Mouse (Mus musculus) MEL (cell line): Measurements from ENCODE around the gene Mipol1. TPM values are rescaled to one million over a fixed set of nuclear protein-coding genes. Genes with fewer than 3 reads are reported as not detected.

ENCODE experiments used
- DNase-seq: peaks from one replicate; pipeline ENCODE4 v3.0.0; 2011; ENCODE audit warnings: low read depth, low spot score
- H3K27ac ChIP-seq: 2 replicates; pipeline ENCODE4 v1.5.1; 2012; ENCODE audit warnings: low read depth, mild to moderate bottlenecking, control low read depth, low read length, moderate library complexity; ENCODE audit not compliant: control insufficient read depth
- H3K27me3 ChIP-seq, 2 experiments: fragments of 150-350 bp in 1 of 2; sonication (generic) in 1 of 2; 2 replicates each; pipeline ENCODE4 v1.6.1; 2012; ENCODE audit warnings: low read length in 2 of 2, mild to moderate bottlenecking in 2 of 2, improper control_type of control experiment in 1 of 2, moderate library complexity in 1 of 2; ENCODE audit not compliant: insufficient read depth in 2 of 2, control insufficient read depth in 1 of 2
- H3K36me3 ChIP-seq, 2 experiments: 2 replicates each; pipeline ENCODE4 v1.6.1; 2012 to 2014; ENCODE audit warnings: low read length in 2 of 2, improper control_type of control experiment in 1 of 2, inconsistent platforms in 1 of 2, mild to moderate bottlenecking in 1 of 2; ENCODE audit not compliant: insufficient read depth in 2 of 2, control insufficient read depth in 1 of 2
- H3K4me1 ChIP-seq, 2 experiments: fragments of 150-350 bp in 1 of 2; sonication (generic) in 1 of 2; 2 replicates each; pipeline ENCODE4 v1.6.1; 2012; ENCODE audit warnings: low read length in 2 of 2, improper control_type of control experiment in 1 of 2, mild to moderate bottlenecking in 1 of 2; ENCODE audit not compliant: insufficient read depth in 2 of 2, control insufficient read depth in 1 of 2
- H3K4me3 ChIP-seq, 2 experiments: fragments of 150-350 bp in 1 of 2; sonication (generic) in 1 of 2; 2 replicates each; pipeline ENCODE4 v1.5.1; 2012; ENCODE audit warnings: low read depth in 2 of 2, low read length in 2 of 2, mild to moderate bottlenecking in 2 of 2, moderate library complexity in 2 of 2, control low read depth in 1 of 2, improper control_type of control experiment in 1 of 2; ENCODE audit not compliant: control insufficient read depth in 1 of 2, insufficient read depth in 1 of 2
- H3K79me2 ChIP-seq: 2 replicates; pipeline ENCODE4 v1.6.1; 2012; ENCODE audit warnings: mild to moderate bottlenecking, low read length, moderate library complexity; ENCODE audit not compliant: control insufficient read depth, poor library complexity, insufficient read depth
- H3K9ac ChIP-seq: 2 replicates; pipeline ENCODE4 v1.6.1; 2012; ENCODE audit warnings: low read depth, mild to moderate bottlenecking, control low read depth, low read length, moderate library complexity; ENCODE audit not compliant: control insufficient read depth, poor library complexity, severe bottlenecking
- H3K9me3 ChIP-seq: fragments of 150-350 bp; sonication (generic); replicated peaks from 2 replicates; pipeline ENCODE4 v1.6.1; 2012; ENCODE audit warnings: mild to moderate bottlenecking, low read length, improper control_type of control experiment, moderate library complexity; ENCODE audit not compliant: insufficient read depth
- BHLHE40 ChIP-seq: IDR thresholded peaks from 2 replicates; pipeline ENCODE4 v1.6.1; 2012; ENCODE audit warnings: low read depth, mild to moderate bottlenecking, inconsistent platforms, low read length, improper control_type of control experiment, borderline replicate concordance
- CHD1 ChIP-seq: IDR thresholded peaks from 2 replicates; pipeline ENCODE4 v1.6.1; 2012; ENCODE audit warnings: low read depth, mild to moderate bottlenecking, inconsistent platforms, low read length, improper control_type of control experiment
- CTCF ChIP-seq, 3 experiments: IDR thresholded peaks in 2 of 3; conservative IDR thresholded peaks in 1 of 3; 2 replicates each; pipeline ENCODE4 v1.5.1; 2011 to 2012; ENCODE audit warnings: low read length in 3 of 3, low read depth in 2 of 3, mild to moderate bottlenecking in 2 of 3, improper control_type of control experiment in 1 of 3, inconsistent platforms in 1 of 3, mixed read lengths in 1 of 3, moderate library complexity in 1 of 3; ENCODE audit not compliant: control insufficient read depth in 1 of 3, insufficient read depth in 1 of 3, poor library complexity in 1 of 3, severe bottlenecking in 1 of 3
- GABPA ChIP-seq: IDR thresholded peaks from 2 replicates; pipeline ENCODE4 v1.6.1; 2012; ENCODE audit warnings: low read depth, mild to moderate bottlenecking, inconsistent platforms, low read length, improper control_type of control experiment, moderate library complexity
- GATA1 ChIP-seq: IDR thresholded peaks from 2 replicates; pipeline ENCODE4 v1.6.1; 2011; ENCODE audit warnings: low read depth, low read length, improper control_type of control experiment
- HCFC1 ChIP-seq: IDR thresholded peaks from 2 replicates; pipeline ENCODE4 v1.6.1; 2012; ENCODE audit warnings: low read depth, mild to moderate bottlenecking, inconsistent platforms, low read length, improper control_type of control experiment, moderate library complexity
- MAFK ChIP-seq: IDR thresholded peaks from 2 replicates; pipeline ENCODE4 v1.6.1; 2011; ENCODE audit warnings: low read depth, mild to moderate bottlenecking, low read length, improper control_type of control experiment, borderline replicate concordance
- MAZ ChIP-seq: IDR thresholded peaks from 2 replicates; pipeline ENCODE4 v1.6.1; 2012; ENCODE audit warnings: low read depth, mild to moderate bottlenecking, inconsistent platforms, low read length, improper control_type of control experiment
- MEF2A ChIP-seq: IDR thresholded peaks from 2 replicates; pipeline ENCODE4 v1.6.1; 2014; ENCODE audit warnings: low read depth, mild to moderate bottlenecking, inconsistent platforms, low read length, improper control_type of control experiment; ENCODE audit not compliant: poor library complexity, insufficient replicate concordance, severe bottlenecking; ENCODE audit errors: extremely low read depth
- MXI1 ChIP-seq: IDR thresholded peaks from 2 replicates; pipeline ENCODE4 v1.6.1; 2011; ENCODE audit warnings: mild to moderate bottlenecking, low read depth, low read length, improper control_type of control experiment
- MYB ChIP-seq: IDR thresholded peaks from 2 replicates; pipeline ENCODE4 v1.6.1; 2011; ENCODE audit warnings: mild to moderate bottlenecking, low read depth, low read length, improper control_type of control experiment
- NRF1 ChIP-seq: IDR thresholded peaks from 2 replicates; pipeline ENCODE4 v1.6.1; 2014; ENCODE audit warnings: low read depth, mild to moderate bottlenecking, inconsistent platforms, low read length, improper control_type of control experiment, moderate library complexity; ENCODE audit not compliant: poor library complexity, insufficient read depth, severe bottlenecking
- POLR2A ChIP-seq, 2 experiments: IDR thresholded peaks; 2 replicates each; pipeline ENCODE4 v1.6.1; 2011 to 2012; ENCODE audit warnings: low read length in 2 of 2, mild to moderate bottlenecking in 2 of 2, control low read depth in 1 of 2, improper control_type of control experiment in 1 of 2, low read depth in 1 of 2, moderate library complexity in 1 of 2; ENCODE audit not compliant: control insufficient read depth in 1 of 2, insufficient read depth in 1 of 2, poor library complexity in 1 of 2
- POLR2AphosphoS5 ChIP-seq: IDR thresholded peaks from 2 replicates; pipeline ENCODE4 v1.6.1; 2012; ENCODE audit warnings: low read depth, borderline replicate concordance, mild to moderate bottlenecking, inconsistent platforms, low read length, moderate library complexity, mixed read lengths
- RAD21 ChIP-seq: IDR thresholded peaks from 2 replicates; pipeline ENCODE4 v1.6.1; 2011; ENCODE audit warnings: mild to moderate bottlenecking, low read depth, low read length, improper control_type of control experiment
- RCOR1 ChIP-seq: IDR thresholded peaks from 2 replicates; pipeline ENCODE4 v1.6.1; 2012; ENCODE audit warnings: low read depth, mild to moderate bottlenecking, inconsistent platforms, low read length, improper control_type of control experiment
- SMC3 ChIP-seq: IDR thresholded peaks from 2 replicates; pipeline ENCODE4 v1.6.1; 2011; ENCODE audit warnings: low read depth, low read length, improper control_type of control experiment
- TBP ChIP-seq: IDR thresholded peaks from 2 replicates; pipeline ENCODE4 v1.8.0; 2011; ENCODE audit warnings: low read depth, low read length, improper control_type of control experiment
- TCF12 ChIP-seq: IDR thresholded peaks from 2 replicates; pipeline ENCODE4 v1.6.1; 2014; ENCODE audit warnings: low read depth, mild to moderate bottlenecking, inconsistent platforms, low read length, improper control_type of control experiment, moderate library complexity
- UBTF ChIP-seq: IDR thresholded peaks from 2 replicates; pipeline ENCODE4 v1.6.1; 2012; ENCODE audit warnings: low read depth, mild to moderate bottlenecking, inconsistent platforms, low read length, improper control_type of control experiment, moderate library complexity, borderline replicate concordance; ENCODE audit not compliant: insufficient read depth
- USF1 ChIP-seq: IDR thresholded peaks from 2 replicates; pipeline ENCODE4 v1.6.1; 2014; ENCODE audit warnings: low read depth, mild to moderate bottlenecking, inconsistent platforms, low read length, improper control_type of control experiment, moderate library complexity
- USF2 ChIP-seq, 2 experiments: IDR thresholded peaks; 2 replicates each; pipeline ENCODE4 v1.6.1; 2011 to 2012; ENCODE audit warnings: improper control_type of control experiment in 2 of 2, low read length in 2 of 2, borderline replicate concordance in 1 of 2, inconsistent platforms in 1 of 2, low read depth in 1 of 2, mild to moderate bottlenecking in 1 of 2; ENCODE audit not compliant: insufficient read depth in 1 of 2
- ZC3H11A ChIP-seq: IDR thresholded peaks from 2 replicates; pipeline ENCODE4 v1.6.1; 2012; ENCODE audit warnings: low read depth, mild to moderate bottlenecking, inconsistent platforms, low read length, improper control_type of control experiment
- ZKSCAN1 ChIP-seq: IDR thresholded peaks from 2 replicates; pipeline ENCODE4 v1.6.1; 2012; ENCODE audit warnings: low read depth, mild to moderate bottlenecking, inconsistent platforms, low read length, improper control_type of control experiment, moderate library complexity
- polyA plus RNA-seq, 2 experiments: library from polyadenylated mRNA; stranded (reverse) in 1 of 2; unstranded in 1 of 2; fragments of >175 nt in 1 of 2; fragments of >200 nt in 1 of 2; gene quantifications; 2 replicates each; pipeline versions ENCODE4 v1.2.1 to v1.2.4; 2012; ENCODE audit warnings: low replicate concordance in 2 of 2, low read depth in 1 of 2; ENCODE audit not compliant: insufficient read length in 2 of 2, insufficient read depth in 1 of 2, missing spikeins in 1 of 2
- total RNA-seq: library from RNA; depleted of rRNA; stranded (reverse); fragments of 300-350 nt; gene quantifications from 2 replicates; pipeline ENCODE4 v1.2.3, GENCODE M21; 2012

The Mipol1 gene
- total and polyA plus RNA-seq, 3 experiments = 4.0 to 8.3 TPM; not detected in 1

DNA sequence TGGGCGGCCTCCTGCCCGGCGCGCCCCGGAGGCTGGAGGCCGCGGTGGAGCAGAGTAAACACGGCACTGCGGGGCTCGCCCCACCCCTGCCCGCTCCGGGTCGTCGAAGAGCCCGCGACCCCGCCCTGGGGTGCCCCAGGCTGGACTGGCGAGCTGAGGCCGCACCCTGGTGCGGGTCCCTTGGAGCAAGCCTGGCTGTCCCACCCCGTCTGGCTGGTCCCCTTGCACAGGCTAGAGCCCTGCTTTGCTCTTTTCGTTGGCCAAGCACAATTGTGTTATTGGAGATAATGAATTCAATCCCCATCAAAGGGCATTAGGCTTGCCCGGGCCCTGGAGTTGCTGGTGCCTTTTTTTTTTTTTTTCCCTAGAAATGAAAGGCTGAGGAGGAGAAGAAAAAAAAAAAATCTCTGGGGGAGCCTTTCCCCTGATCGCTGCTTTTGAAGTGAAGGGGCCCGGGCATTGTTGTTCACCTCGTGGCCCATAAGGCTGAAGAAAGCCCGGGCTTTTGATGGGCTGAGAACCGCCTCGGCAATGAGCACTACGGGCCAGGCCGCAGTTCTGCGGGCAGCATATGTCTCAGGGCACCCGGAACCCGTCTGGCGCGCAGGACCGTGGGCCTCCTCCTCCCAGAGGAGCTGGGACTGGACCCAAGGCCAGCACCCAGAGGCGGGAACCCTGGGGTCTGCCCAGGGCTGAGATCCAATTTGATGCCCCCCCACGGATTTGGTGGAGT is 304.8 kb downstream of the Mipol1 start:
- Histone ChIP-seq H3K79me2 (no peaks in the 10 kb centered on the region), H3K4me1 (no peaks in the 10 kb centered on the region), H3K9me3 (no peaks in the 10 kb centered on the region), H3K9ac (no peak overlapping the region), H3K27ac (no peak overlapping the region), H3K36me3 (no peaks in the 10 kb centered on the region), H3K4me3 (no peak overlapping the region), H3K27me3 (no peaks in the 10 kb centered on the region)
- no peak for DNase-seq
- TF ChIP-seq NRF1 = no peak
- TF ChIP-seq MAZ = no peak
- TF ChIP-seq CTCF (IDR thresholded peaks at IDR 0.05 in 2 of 3, conservative IDR thresholded peaks at IDR 0.05 in 1 of 3; ENCODE audit: control insufficient read depth in 1 of 3, insufficient read depth in 1 of 3, low read depth in 2 of 3, low read length in 3 of 3, poor library complexity in 1 of 3, severe bottlenecking in 1 of 3) = no peak

DNA sequence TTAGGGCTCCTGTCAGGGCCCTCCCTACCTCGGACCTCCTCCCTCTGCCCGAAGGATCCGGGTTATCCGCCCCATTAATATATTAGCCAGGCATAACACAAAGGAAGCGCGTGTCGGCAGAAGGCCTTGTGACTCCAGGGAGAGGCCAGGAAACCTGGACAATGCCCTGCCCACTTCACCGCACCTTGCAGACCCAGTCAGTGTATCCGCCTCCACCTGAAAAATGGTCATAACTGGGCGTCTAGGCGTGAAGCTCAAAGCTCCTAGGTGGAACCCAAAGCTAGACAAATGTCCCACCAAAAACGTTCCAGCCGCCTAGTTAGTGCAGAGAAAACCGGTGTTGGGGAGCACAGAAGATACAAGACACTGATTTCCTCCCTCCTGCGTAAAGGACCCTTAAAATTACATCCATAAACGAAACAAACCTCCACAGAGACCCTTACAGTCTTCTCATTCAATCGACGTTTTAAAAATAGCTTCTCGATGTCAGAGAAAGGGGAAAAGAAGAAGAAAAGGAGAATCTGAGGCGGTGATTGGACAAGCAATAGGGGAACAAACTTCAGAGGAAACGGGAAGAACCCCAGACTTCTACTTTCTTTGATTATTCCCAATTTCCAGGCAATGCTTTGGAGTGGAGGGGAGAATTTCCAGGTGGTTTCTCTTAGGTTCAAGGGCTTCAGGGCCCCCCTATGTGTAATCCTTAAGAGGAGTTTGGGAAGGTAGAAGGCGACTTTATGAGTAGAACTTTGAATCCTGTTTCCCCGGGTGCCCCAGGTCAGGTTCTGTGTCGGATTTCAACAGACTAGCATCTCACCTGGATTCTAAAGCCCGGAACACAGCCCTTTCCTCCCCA is 306.1 kb downstream of the Mipol1 start:
- no peak for DNase-seq
- no peak overlapping the region for H3K27ac ChIP-seq
- H3K27me3 ChIP-seq = no peaks in the 10 kb centered on the region

DNA sequence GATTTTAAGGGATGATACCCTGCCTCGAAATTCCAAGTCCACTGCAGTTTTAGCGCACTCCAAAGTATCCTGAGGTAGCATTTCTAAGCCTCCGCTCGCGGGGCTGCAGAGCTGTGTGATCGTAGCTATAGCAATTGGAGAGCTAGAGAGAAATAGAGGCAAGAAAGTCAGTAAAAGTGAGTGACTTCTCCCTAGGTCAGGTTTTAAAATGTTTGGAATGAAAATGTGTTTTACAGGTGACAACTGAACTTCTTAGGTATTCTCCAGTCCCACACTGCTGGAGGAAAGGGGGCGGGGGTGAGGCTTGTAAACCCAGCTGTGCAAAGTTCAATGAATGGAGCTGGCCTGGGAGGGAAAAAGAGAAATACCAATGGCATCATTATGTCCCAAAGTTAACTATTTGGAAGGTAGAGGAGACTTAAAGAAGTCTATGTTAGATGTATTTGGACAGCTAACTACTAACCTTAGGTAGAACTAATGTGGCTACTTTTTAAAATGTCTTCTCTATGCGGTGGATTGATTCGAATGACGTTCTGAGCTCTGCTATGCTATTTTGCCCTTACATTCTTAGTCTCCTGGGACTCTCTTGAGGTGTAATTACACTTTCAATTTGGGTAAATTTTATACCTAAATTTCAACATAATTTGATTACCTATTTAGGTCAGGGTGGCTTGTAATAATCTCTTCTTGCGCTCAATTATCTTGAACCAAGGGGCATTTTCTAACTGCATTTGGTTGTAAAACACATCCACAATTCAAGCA is 306.9 kb downstream of the Mipol1 start:
- H3K79me2 ChIP-seq = no peaks in the 10 kb centered on the region
- no peaks in the 10 kb centered on the region for H3K36me3 ChIP-seq
- H3K4me1 ChIP-seq = no peaks in the 10 kb centered on the region
- TF ChIP-seq MEF2A (no peak), TCF12 (no peak), RCOR1 (no peak), TBP (no peak), ZKSCAN1 (no peak), HCFC1 (no peak), GATA1 (no peak), GABPA (no peak), USF2 (IDR thresholded peaks at IDR 0.05; ENCODE audit: borderline replicate concordance in 1 of 2, insufficient read depth in 1 of 2, low read depth in 1 of 2, low read length in 2 of 2) (no peak), MYB (no peak), USF1 (no peak), ZC3H11A (no peak)
- H3K27me3 ChIP-seq = no peaks in the 10 kb centered on the region
- no peak overlapping the region for H3K27ac ChIP-seq
- DNase-seq = no peak
- H3K9ac ChIP-seq = no peak overlapping the region
- no peak overlapping the region for H3K4me3 ChIP-seq
- no peaks in the 10 kb centered on the region for H3K9me3 ChIP-seq

More for the DNA sequence above, 306.1 kb downstream of the Mipol1 start:
- Histone ChIP-seq H3K4me1 (no peaks in the 10 kb centered on the region), H3K9ac (no peak overlapping the region), H3K4me3 (no peak overlapping the region), H3K36me3 (no peaks in the 10 kb centered on the region), H3K79me2 (no peaks in the 10 kb centered on the region), H3K9me3 (no peaks in the 10 kb centered on the region)
- TF ChIP-seq MAFK = no peak
- no peak for TF ChIP-seq MXI1
- no peak for TF ChIP-seq MAZ
- TF ChIP-seq POLR2AphosphoS5 = no peak
- no peak for TF ChIP-seq MYB
- TF ChIP-seq UBTF = no peak
- no peak for TF ChIP-seq TCF12
- TF ChIP-seq CHD1 = no peak
- no peak for TF ChIP-seq BHLHE40
- no peak for TF ChIP-seq POLR2A (IDR thresholded peaks at IDR 0.05; ENCODE audit: control insufficient read depth in 1 of 2, insufficient read depth in 1 of 2, low read depth in 1 of 2, low read length in 2 of 2, poor library complexity in 1 of 2)
- TF ChIP-seq TBP = no peak
- no peak for TF ChIP-seq RAD21
- no peak for TF ChIP-seq CTCF (IDR thresholded peaks at IDR 0.05 in 2 of 3, conservative IDR thresholded peaks at IDR 0.05 in 1 of 3; ENCODE audit: control insufficient read depth in 1 of 3, insufficient read depth in 1 of 3, low read depth in 2 of 3, low read length in 3 of 3, poor library complexity in 1 of 3, severe bottlenecking in 1 of 3)
- no peak for TF ChIP-seq SMC3
